Mouse (Mus musculus) lung, postnatal 0 days (tissue): ENCODE data around the gene Bcar3.

ENCODE experiments used
- CTCF ChIP-seq: IDR thresholded peaks from 2 replicates; pipeline ENCODE4 v1.5.1; 2016; ENCODE audit warnings: antibody characterized with exemption, mild to moderate bottlenecking
- EP300 ChIP-seq: IDR thresholded peaks from 2 replicates; pipeline ENCODE4 v1.6.1; 2016; ENCODE audit warnings: antibody characterized with exemption, mild to moderate bottlenecking, control low read depth

DNA sequence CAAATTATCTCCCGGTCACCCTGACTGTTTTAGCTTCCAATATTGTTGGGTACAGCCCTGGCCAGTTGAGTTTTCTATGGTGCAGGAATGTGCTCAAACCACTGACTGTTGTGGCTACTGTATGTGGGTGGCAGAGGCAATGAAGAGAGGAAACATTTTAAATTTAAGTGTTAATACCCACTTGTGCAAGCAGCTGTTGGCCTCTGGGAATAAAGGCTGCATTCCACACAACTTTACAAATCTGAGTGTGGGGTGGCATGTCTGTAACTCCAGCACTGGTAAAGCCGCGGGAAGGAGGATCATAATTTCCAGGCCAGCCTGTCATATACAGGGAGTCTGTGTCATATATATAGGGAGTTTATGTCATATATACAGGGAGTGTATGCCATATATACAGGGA, 226.4 kb downstream of the Bcar3 start:
- TF ChIP-seq CTCF (no peak), EP300 (no peak)
